Mouse (Mus musculus): Measurements from ENCODE around the gene Pou2f3.

- no peak for TF ChIP-seq CTCF (conservative IDR thresholded peaks at IDR 0.05; ENCODE audit: insufficient read depth, insufficient read length, low read depth, low read length)
- no peak for TF ChIP-seq POLR2A (IDR thresholded peaks at IDR 0.05; ENCODE audit: low read depth, low read length)
These were observed 35.8 kb upstream of the Pou2f3 start for GRCm38 (mm10) chr9:43245801-43246570.
